Mouse (Mus musculus): ENCODE data around the gene Ddah1.

DNA sequence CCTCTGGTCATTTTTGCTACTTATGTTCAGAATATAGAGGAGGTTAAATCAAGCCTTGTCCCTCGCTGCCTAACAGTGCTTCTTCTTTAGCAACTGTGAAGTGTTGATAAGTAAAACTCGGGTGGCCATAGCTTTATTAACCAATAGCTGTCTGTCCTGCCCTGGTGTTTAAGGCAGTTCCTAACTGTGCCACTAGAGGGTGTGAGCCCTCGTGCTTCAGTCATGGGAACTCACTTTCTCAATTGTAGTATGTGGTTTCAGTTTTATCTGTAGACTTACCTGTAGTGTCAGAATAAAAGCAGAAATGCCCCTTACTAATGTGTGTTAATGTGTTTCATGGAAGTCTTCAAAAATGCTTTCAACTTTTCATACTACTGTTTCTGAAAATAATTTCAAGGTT lies 183.5 kb downstream of the Ddah1 start:
- no peak for TF ChIP-seq POLR2A (IDR thresholded peaks at IDR 0.05; ENCODE audit: borderline replicate concordance, low read depth, low read length)
- TF ChIP-seq CTCF (IDR thresholded peaks at IDR 0.05; ENCODE audit: low read depth, low read length), result no peak

Data from bone marrow macrophage, adult 2 months (primary cell).